Mouse (Mus musculus): ENCODE measurements around the gene Zpbp2. TPM values are rescaled to one million over a fixed set of nuclear protein-coding genes. Genes with fewer than 3 reads are reported as not detected.
A peak's percentile ranks its signal among the peaks of the same experiment; 100 is the strongest.

The Zpbp2 gene
- total RNA-seq, 2 experiments from 2014 or later, result 0.17 TPM; not detected in 1

GRCm38 (mm10) chr11:98555124-98555700 lies 4.3 kb downstream of the Zpbp2 start:
- no peak for DNase-seq

- DNase-seq, result no peak
Measured at GRCm38 (mm10) chr11:98560942-98561341, 10.0 kb downstream of the Zpbp2 start.

- no peak for DNase-seq
Measured at GRCm38 (mm10) chr11:98563025-98563424, 12.1 kb downstream of the Zpbp2 start.

GRCm38 (mm10) chr11:98563921-98564414 lies 13.1 kb downstream of the Zpbp2 start:
- DNase-seq, result no peak

- no peak for DNase-seq
Measured at GRCm38 (mm10) chr11:98568326-98568725, 17.4 kb downstream of the Zpbp2 start.

GRCm38 (mm10) chr11:98569461-98569860 lies 18.6 kb downstream of the Zpbp2 start:
- DNase-seq, result no peak

GRCm38 (mm10) chr11:98577776-98578175 lies 26.9 kb downstream of the Zpbp2 start:
- no peak for DNase-seq

GRCm38 (mm10) chr11:98580301-98581121 lies 29.6 kb downstream of the Zpbp2 start:
- no peak for DNase-seq

- no peak for DNase-seq
Measured at GRCm38 (mm10) chr11:98581286-98582029, 30.6 kb downstream of the Zpbp2 start.

- DNase-seq, result no peak
Measured at GRCm38 (mm10) chr11:98582030-98582388, 31.1 kb downstream of the Zpbp2 start.

- DNase-seq, result no peak
Measured at GRCm38 (mm10) chr11:98582551-98583264, 31.8 kb downstream of the Zpbp2 start.

- DNase-seq, result no peak
Measured at GRCm38 (mm10) chr11:98583265-98583552, 32.3 kb downstream of the Zpbp2 start.

- DNase-seq, result no peak
Measured at GRCm38 (mm10) chr11:98583571-98583970, 32.7 kb downstream of the Zpbp2 start.

GRCm38 (mm10) chr11:98584146-98584545 lies 33.2 kb downstream of the Zpbp2 start:
- DNase-seq, result no peak

- DNase-seq, result no peak
Measured at GRCm38 (mm10) chr11:98584629-98585177, 33.8 kb downstream of the Zpbp2 start.

- no peak for DNase-seq
Measured at GRCm38 (mm10) chr11:98586087-98586891, 35.4 kb downstream of the Zpbp2 start.

GRCm38 (mm10) chr11:98586892-98587563 lies 36.1 kb downstream of the Zpbp2 start, which contains the start of gene Ormdl3:
TSS of gene Ormdl3 (minus strand) at chr11:98587368.
- DNase-seq, result peak; percentile 99

GRCm38 (mm10) chr11:98587684-98588546 lies 37.0 kb downstream of the Zpbp2 start:
- DNase-seq, result peak; percentile 83

GRCm38 (mm10) chr11:98588833-98589281 lies 38.0 kb downstream of the Zpbp2 start:
- peak; percentile 65 for DNase-seq

- no peak for DNase-seq
Measured at GRCm38 (mm10) chr11:98589306-98589705, 38.4 kb downstream of the Zpbp2 start.

All from heart, postnatal 4 days (tissue).